Mouse (Mus musculus): ENCODE results near the gene AI837181.

DNA sequence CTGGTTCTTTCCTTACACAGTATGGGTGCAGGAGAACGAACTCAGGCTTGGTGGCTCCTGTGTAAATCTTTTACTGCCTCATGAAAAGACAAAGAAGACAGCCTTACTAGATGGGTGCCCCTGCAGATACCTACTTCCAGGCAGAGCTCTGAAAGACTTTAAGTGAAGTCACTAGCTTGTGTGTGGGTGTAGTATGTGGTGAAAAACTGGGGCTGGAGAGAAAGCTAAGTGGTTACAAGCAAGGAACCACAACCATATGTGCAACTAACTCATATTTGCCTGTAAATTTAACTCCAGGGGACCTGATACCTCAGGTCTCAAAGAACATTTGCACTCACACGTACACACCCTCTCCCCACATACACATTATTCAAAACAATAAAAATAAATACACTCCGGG lies 35.0 kb downstream of the AI837181 start:
- no peak for TF ChIP-seq CTCF (IDR thresholded peaks at IDR 0.05)
- no peak for TF ChIP-seq POLR2A (IDR thresholded peaks at IDR 0.05; ENCODE audit: insufficient read depth, low read depth, low read length)
- TF ChIP-seq EP300 (IDR thresholded peaks at IDR 0.05; ENCODE audit: insufficient read depth, low read depth, low read length): no peak
